ENCODE assay signal across 8 mouse cellular contexts in genomic region chr10:59220824-59221472, GRCm38 (mm10). TPM values are rescaled to one million over a fixed set of nuclear protein-coding genes. Genes with fewer than 3 reads are reported as not detected.
A peak's percentile ranks its signal among the peaks of the same experiment; 100 is the strongest.
DNase-seq lines count a peak whose midpoint lies in the region; ATAC-seq lines count a peak whose summit lies in the region.

No protein-coding gene starts in this region.

- H3K4me1 ChIP-seq in heart, embryonic 15.5 days (replicated peaks), result peaks cover 23% of the 10 kb centered on the region
- peaks cover 28% of the 10 kb centered on the region for H3K4me1 ChIP-seq in forebrain, embryonic 14.5 days (ENCODE audit: control insufficient read depth, insufficient read depth, low read length)
- H3K4me1 ChIP-seq in liver, embryonic 15.5 days (replicated peaks), result peaks cover 26% of the 10 kb centered on the region

- no peak for ATAC-seq in heart, embryonic 15.5 days (replicated peaks; ENCODE audit: insufficient number of reproducible peaks, insufficient read depth, low FRiP score, low read depth)
- no peak for ATAC-seq in forebrain, embryonic 14.5 days
- ATAC-seq in liver, embryonic 15.5 days (ENCODE audit: insufficient read depth), result no peak

- H3K9ac ChIP-seq in heart, embryonic 15.5 days, result peak overlapping the region; percentile 90
- peak overlapping the region; percentile 94 for H3K9ac ChIP-seq in forebrain, embryonic 14.5 days (ENCODE audit: low read length)
- H3K9ac ChIP-seq in liver, embryonic 15.5 days, result peak overlapping the region; percentile 54

- peak overlapping the region; percentile 100 for H3K4me2 ChIP-seq in heart, embryonic 15.5 days
- peak overlapping the region; percentile 100 for H3K4me2 ChIP-seq in forebrain, embryonic 14.5 days (ENCODE audit: low read length)
- H3K4me2 ChIP-seq in liver, embryonic 15.5 days, result peak overlapping the region; percentile 82

- no peaks in the 10 kb centered on the region for H3K9me3 ChIP-seq in heart, embryonic 15.5 days (replicated peaks)
- H3K9me3 ChIP-seq in forebrain, embryonic 14.5 days (replicated peaks; ENCODE audit: control insufficient read depth, low read length), result no peaks in the 10 kb centered on the region
- H3K9me3 ChIP-seq in liver, embryonic 15.5 days (replicated peaks), result no peaks in the 10 kb centered on the region

- H3K27me3 ChIP-seq in heart, embryonic 15.5 days, result no peaks in the 10 kb centered on the region
- no peaks in the 10 kb centered on the region for H3K27me3 ChIP-seq in forebrain, embryonic 14.5 days (replicated peaks; ENCODE audit: control insufficient read depth, insufficient read depth, low read length)
- H3K27me3 ChIP-seq in liver, embryonic 15.5 days, result peaks cover 65% of the 10 kb centered on the region

- H3K27ac ChIP-seq in heart, embryonic 15.5 days, result peak overlapping the region; percentile 96
- peak overlapping the region; percentile 96 for H3K27ac ChIP-seq in forebrain, embryonic 14.5 days (ENCODE audit: low read depth, low read length)
- peak overlapping the region; percentile 66 for H3K27ac ChIP-seq in liver, embryonic 15.5 days (replicated peaks)

- 1% methylated on average over 39 of the region's 39 CpGs for WGBS in heart, embryonic 15.5 days
- 1% methylated on average over 39 of the region's 39 CpGs for WGBS in forebrain, embryonic 14.5 days
- WGBS in liver, embryonic 15.5 days (ENCODE audit: insufficient replicate concordance), result under 1% methylated on average over 39 of the region's 39 CpGs

- no peaks in the 10 kb centered on the region for H3K36me3 ChIP-seq in heart, embryonic 15.5 days
- no peaks in the 10 kb centered on the region for H3K36me3 ChIP-seq in forebrain, embryonic 14.5 days (ENCODE audit: control insufficient read depth, insufficient read depth, low read length)
- H3K36me3 ChIP-seq in liver, embryonic 15.5 days (replicated peaks), result no peaks in the 10 kb centered on the region

- H3K4me3 ChIP-seq in heart, embryonic 15.5 days, result peak overlapping the region; percentile 94
- peak overlapping the region; percentile 81 for H3K4me3 ChIP-seq in forebrain, embryonic 14.5 days (ENCODE audit: low read depth, low read length)
- H3K4me3 ChIP-seq in liver, embryonic 15.5 days (replicated peaks), result peak overlapping the region; percentile 64

- no peak for DNase-seq in heart, adult 9 months (ENCODE audit: low spot score in 2 of 2)
- peak; percentile 84 for DNase-seq in MN1 (ENCODE audit: low spot score)
- peak; percentile 68 for DNase-seq in forebrain, embryonic 14.5 days (ENCODE audit: low spot score)
- no peak for DNase-seq in layer of hippocampus, postnatal 36 days
- no peak for DNase-seq in spleen, postnatal 36 days (ENCODE audit: low spot score in 2 of 2)
- no peak for DNase-seq in c-Kit-positive CD71-positive TER-119-positive erythroid progenitor cells, embryonic 14.5 days (ENCODE audit: low spot score)

RNA-seq across cellular contexts. Expression of gene Sept10, which starts 0.7 kb away (rescaled TPM):
- polyA plus RNA-seq in heart, embryonic 15.5 days (2015; fragmentation: Nextera tagmentation; extraction: Ambion mirVana), result 31.8 and 38.2 TPM in 2 replicates
- 30.7 and 32.0 TPM in 2 replicates for polyA plus RNA-seq in forebrain, embryonic 14.5 days (2014; fragmentation: Nextera tagmentation; extraction: Ambion mirVana)
- polyA plus RNA-seq in liver, embryonic 15.5 days (2015; fragmentation: Nextera tagmentation; extraction: Ambion mirVana), result 9.4 and 11.2 TPM in 2 replicates
- total RNA-seq in layer of hippocampus, postnatal 36 days (2021), result 1 to 10 TPM; 7.8 to 8.2 TPM

RNA-seq across cellular contexts. Expression of gene Sowahc, which starts 0.8 kb away (rescaled TPM):
- polyA plus RNA-seq in heart, embryonic 15.5 days (2015; fragmentation: Nextera tagmentation; extraction: Ambion mirVana), result 2.5 and 3.7 TPM in 2 replicates
- 10.8 and 13.1 TPM in 2 replicates for polyA plus RNA-seq in forebrain, embryonic 14.5 days (2014; fragmentation: Nextera tagmentation; extraction: Ambion mirVana)
- 2.0 and 2.5 TPM in 2 replicates for polyA plus RNA-seq in liver, embryonic 15.5 days (2015; fragmentation: Nextera tagmentation; extraction: Ambion mirVana)
- total RNA-seq in layer of hippocampus, postnatal 36 days (2021), result 1 to 10 TPM; 7.1 to 7.3 TPM

Comparison
In these comparisons a context has a peak if more than half of its experiments do, and no peak if none do; other contexts are left out.
1. DNase-seq: peak in MN1 (single experiment) and forebrain, embryonic 14.5 days (single experiment); none in heart, adult 9 months (0 of 2), layer of hippocampus, postnatal 36 days (0 of 2), spleen, postnatal 36 days (0 of 2) and c-Kit-positive CD71-positive TER-119-positive erythroid progenitor cells, embryonic 14.5 days (single experiment).
2. Peak in every context shown above with its lines, with median percentiles within 50 percentile points of each other: H3K27ac ChIP-seq, H3K4me2 ChIP-seq, H3K4me3 ChIP-seq and H3K9ac ChIP-seq.